Mouse (Mus musculus): ENCODE measurements at regions not wholly inside any gene's neighbourhood (a gene's known extent, or its start where the extent isn't known, plus 50 kb on each side); places are given as distances from the start of the nearest gene placed in this dataset.

- DNase-seq = peak; percentile 43 to 69
These were observed 117.9 kb downstream of the Usp31 start for GRCm38 (mm10) chr7:121589088-121589605.

GRCm38 (mm10) chr7:121587713-121588112 lies 119.3 kb downstream of the Usp31 start:
- no peak for DNase-seq

- no peak for DNase-seq
These were observed 121.3 kb downstream of the Usp31 start for GRCm38 (mm10) chr7:121585721-121586120.

- no peak for DNase-seq
These were observed 127.6 kb downstream of the Usp31 start for GRCm38 (mm10) chr7:121579497-121579896.

- DNase-seq = no peak
These were observed 134.2 kb downstream of the Usp31 start for GRCm38 (mm10) chr7:121572681-121573335.

GRCm38 (mm10) chr7:121571741-121572140 lies 135.3 kb downstream of the Usp31 start:
- DNase-seq = no peak

GRCm38 (mm10) chr7:121571292-121571691 lies 135.8 kb downstream of the Usp31 start:
- DNase-seq = no peak

- no peak for DNase-seq
These were observed 137.8 kb downstream of the Usp31 start for GRCm38 (mm10) chr7:121569248-121569647.

GRCm38 (mm10) chr7:121568064-121568463 lies 139.0 kb downstream of the Usp31 start:
- no peak for DNase-seq

GRCm38 (mm10) chr7:121563526-121563925 lies 143.5 kb downstream of the Usp31 start:
- peak; percentile 36 to 49 for DNase-seq

GRCm38 (mm10) chr7:121555420-121555819 lies 151.6 kb downstream of the Usp31 start:
- DNase-seq = no peak

All from kidney, postnatal 25 days (tissue).